Mouse (Mus musculus): Measurements from ENCODE around the gene Hoxa13. TPM values are rescaled to one million over a fixed set of nuclear protein-coding genes. Genes with fewer than 3 reads are reported as not detected.

Hoxa13 gene
- polyA plus RNA-seq (2014; fragmentation: Nextera tagmentation; extraction: Ambion mirVana) = 0.35 and 0.39 TPM in 2 replicates

DNA sequence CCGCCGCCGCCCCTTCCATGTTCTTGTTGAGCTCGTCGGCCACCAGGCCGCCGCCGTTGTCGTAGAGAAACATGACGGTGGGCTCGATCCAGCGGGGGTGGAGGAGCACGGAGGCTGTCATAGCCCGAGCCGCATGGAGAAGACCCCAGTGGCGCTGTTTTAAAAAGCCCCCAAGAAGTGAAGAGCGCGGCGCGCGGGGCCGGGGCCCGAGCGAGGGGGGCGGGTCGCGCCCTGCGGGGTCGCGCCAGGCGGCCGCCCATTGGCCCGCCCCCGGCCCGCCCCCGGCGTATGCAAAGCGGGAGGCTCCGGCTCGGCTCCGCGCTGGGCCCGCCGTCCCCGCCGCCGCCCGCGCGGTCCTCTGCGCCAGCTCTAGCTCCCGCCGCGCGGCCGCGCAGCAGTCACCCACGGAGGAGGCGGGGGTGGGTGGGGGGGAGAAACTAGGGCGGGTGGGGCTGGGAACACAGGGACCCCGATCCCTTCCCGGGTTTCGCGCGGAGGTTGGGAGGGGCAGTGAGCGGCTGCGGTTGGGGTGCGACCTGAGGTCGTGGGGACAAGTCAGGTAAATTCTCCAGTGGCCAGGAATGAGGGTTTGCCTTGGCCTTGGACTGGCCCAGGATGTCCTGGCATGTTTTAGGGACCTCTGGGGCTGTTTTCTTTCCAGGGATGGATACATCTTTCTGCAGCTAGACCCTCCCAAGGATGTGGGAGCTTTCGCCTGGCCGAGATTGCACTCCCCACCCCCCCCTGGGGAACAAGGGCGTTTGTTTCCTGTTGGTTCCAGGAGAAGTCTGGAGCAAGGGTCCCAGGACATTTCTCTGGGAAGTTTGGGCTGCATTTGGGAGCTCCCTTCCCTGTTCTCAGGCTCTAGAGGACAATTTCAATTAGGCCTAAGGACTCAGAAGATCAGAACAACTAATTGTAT, at the start of gene Hoxa13:
Gene Hoxa13 (minus strand): TSS at position 227 of the 922 bp plus-strand sequence.
- peak; percentile 75 for ATAC-seq (replicated peaks; ENCODE audit: low FRiP score, low TSS enrichment, low read depth)
- Histone ChIP-seq H3K4me1 (replicated peaks; ENCODE audit: control insufficient read depth, insufficient read depth, low read length) (peaks cover 11% of the 10 kb centered on the region; the same call in 1 of the 2 replicates), H3K9ac (ENCODE audit: low read length) (peak within 1 kb of the TSS; percentile 30), H3K4me3 (ENCODE audit: low read depth, low read length) (peak within 1 kb of the TSS; percentile 38), H3K9me3 (ENCODE audit: control insufficient read depth, low read length) (no peaks in the 10 kb centered on the region), H3K27ac (ENCODE audit: low read depth) (no peak within 1 kb of the TSS), H3K27me3 (replicated peaks; ENCODE audit: control insufficient read depth, insufficient read depth, low read length) (peaks cover 98% of the 10 kb centered on the region), H3K4me2 (ENCODE audit: low read length) (peak within 1 kb of the TSS; percentile 63), H3K36me3 (ENCODE audit: control insufficient read depth, insufficient read depth, low read length) (no peaks in the 10 kb centered on the region)
- 0% methylated on average over 49 of the region's 72 CpGs for WGBS
- DNase-seq (ENCODE audit: low spot score) = peak; percentile 78

DNA sequence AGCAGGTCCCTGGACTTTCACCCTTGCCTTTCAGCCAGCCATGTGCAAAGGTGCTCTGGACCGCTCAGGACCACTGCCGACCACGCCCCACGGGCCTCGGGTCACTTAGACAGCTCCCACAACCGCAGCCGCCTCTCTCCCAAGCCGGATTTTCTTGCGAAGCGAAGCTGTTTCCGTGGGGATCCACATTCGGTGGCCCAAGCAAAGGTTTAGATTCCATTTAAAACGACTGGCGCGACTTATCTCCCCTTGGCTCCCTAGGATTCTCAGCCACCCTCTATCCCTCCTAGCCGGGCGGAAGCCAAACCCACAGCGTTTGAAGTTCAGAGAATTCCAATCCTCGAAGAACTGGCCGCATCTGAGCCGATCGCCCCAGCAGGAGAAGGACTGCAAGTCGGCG, 49.7 kb upstream of the Hoxa13 start:
- Histone ChIP-seq H3K4me3 (ENCODE audit: low read depth, low read length) (peak overlapping the region; percentile 8; the same call in 1 of the 2 replicates), H3K9me3 (ENCODE audit: control insufficient read depth, low read length) (no peaks in the 10 kb centered on the region), H3K36me3 (ENCODE audit: control insufficient read depth, insufficient read depth, low read length) (no peaks in the 10 kb centered on the region), H3K4me2 (ENCODE audit: low read length) (peak overlapping the region; percentile 24; the same call in 1 of the 2 replicates), H3K9ac (ENCODE audit: low read length) (no peak overlapping the region), H3K4me1 (replicated peaks; ENCODE audit: control insufficient read depth, insufficient read depth, low read length) (0 out of 2 replicates have a peak, but pooled peaks cover 3% of the 10 kb centered on the region), H3K27ac (ENCODE audit: low read depth) (no peak overlapping the region), H3K27me3 (replicated peaks; ENCODE audit: control insufficient read depth, insufficient read depth, low read length) (peaks cover 100% of the 10 kb centered on the region)
- peak; percentile 69 for DNase-seq (ENCODE audit: low spot score)
- 2% methylated on average over 24 of the region's 24 CpGs for WGBS
- no peak for ATAC-seq (replicated peaks; ENCODE audit: low FRiP score, low TSS enrichment, low read depth)

DNA sequence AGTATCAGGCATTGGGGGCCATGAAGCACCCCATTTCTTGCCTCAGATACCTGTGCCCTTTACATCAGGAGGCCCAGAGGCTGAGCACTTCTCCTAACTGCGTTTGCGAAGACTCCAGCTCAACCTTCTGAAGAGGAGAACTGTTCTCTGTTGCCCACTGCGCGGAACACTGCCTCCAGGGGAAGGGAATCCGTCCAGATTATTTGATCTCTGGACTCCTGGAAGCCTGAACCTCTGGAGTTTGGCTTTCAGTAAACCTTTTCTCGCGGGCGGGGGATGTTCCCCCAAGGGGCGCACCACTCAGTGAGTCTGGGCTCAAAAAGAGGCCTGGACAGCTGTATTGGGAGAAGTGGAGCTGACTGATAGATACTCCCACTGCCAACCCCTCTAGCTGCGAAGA, 49.1 kb upstream of the Hoxa13 start:
- Histone ChIP-seq H3K4me1 (replicated peaks; ENCODE audit: control insufficient read depth, insufficient read depth, low read length) (0 out of 2 replicates have a peak, but pooled peaks cover 3% of the 10 kb centered on the region), H3K36me3 (ENCODE audit: control insufficient read depth, insufficient read depth, low read length) (no peaks in the 10 kb centered on the region), H3K4me3 (ENCODE audit: low read depth, low read length) (no peak overlapping the region), H3K27me3 (replicated peaks; ENCODE audit: control insufficient read depth, insufficient read depth, low read length) (peaks cover 98% of the 10 kb centered on the region), H3K9me3 (ENCODE audit: control insufficient read depth, low read length) (no peaks in the 10 kb centered on the region), H3K27ac (ENCODE audit: low read depth) (no peak overlapping the region), H3K4me2 (ENCODE audit: low read length) (no peak overlapping the region), H3K9ac (ENCODE audit: low read length) (no peak overlapping the region)
- ATAC-seq (replicated peaks; ENCODE audit: low FRiP score, low TSS enrichment, low read depth) (no peak), DNase-seq (ENCODE audit: low spot score) (no peak)
- 50% methylated on average over 10 of the region's 10 CpGs for WGBS

DNA sequence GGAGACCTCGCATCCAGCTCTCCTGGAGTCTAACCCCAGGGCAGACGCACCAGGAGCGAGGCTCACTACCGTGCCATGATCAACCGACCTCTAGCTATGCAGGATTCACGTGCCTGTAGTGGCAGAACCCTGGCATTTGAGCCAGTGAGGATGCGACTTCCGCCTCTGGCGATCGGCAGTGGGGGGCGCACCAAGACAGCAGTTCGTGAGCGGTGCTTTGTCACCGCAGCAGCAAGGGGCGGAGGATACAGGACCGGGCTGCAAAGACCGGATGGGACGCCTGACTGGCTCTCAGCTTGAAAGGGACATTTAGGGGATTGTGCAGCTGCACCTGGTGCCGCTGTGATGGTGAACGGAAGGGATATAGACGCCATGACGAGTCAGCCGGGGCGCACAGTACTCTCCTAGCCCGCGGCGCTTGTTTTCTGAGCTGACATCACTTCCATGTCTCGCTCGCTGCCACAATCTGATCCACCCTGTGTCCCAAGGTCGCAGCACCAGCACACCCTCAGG, 45.3 kb upstream of the Hoxa13 start:
- 0 out of 2 replicates have a peak, but pooled peaks cover 3% of the 10 kb centered on the region for H3K4me1 ChIP-seq (replicated peaks; ENCODE audit: control insufficient read depth, insufficient read depth, low read length)
- H3K27ac ChIP-seq (ENCODE audit: low read depth) = no peak overlapping the region
- WGBS = under 1% methylated on average over 30 of the region's 30 CpGs
- H3K9me3 ChIP-seq (ENCODE audit: control insufficient read depth, low read length) = no peaks in the 10 kb centered on the region
- H3K4me2 ChIP-seq (ENCODE audit: low read length) = peak overlapping the region; percentile 80
- no peaks in the 10 kb centered on the region for H3K36me3 ChIP-seq (ENCODE audit: control insufficient read depth, insufficient read depth, low read length)
- peaks cover 62% of the 10 kb centered on the region for H3K27me3 ChIP-seq (replicated peaks; ENCODE audit: control insufficient read depth, insufficient read depth, low read length)
- ATAC-seq (replicated peaks; ENCODE audit: low FRiP score, low TSS enrichment, low read depth) (peak; percentile 72), DNase-seq (ENCODE audit: low spot score) (peak; percentile 81)
- H3K9ac ChIP-seq (ENCODE audit: low read length) = peak overlapping the region; percentile 18; the same call in 1 of the 2 replicates
- peak overlapping the region; percentile 44 for H3K4me3 ChIP-seq (ENCODE audit: low read depth, low read length)

DNA sequence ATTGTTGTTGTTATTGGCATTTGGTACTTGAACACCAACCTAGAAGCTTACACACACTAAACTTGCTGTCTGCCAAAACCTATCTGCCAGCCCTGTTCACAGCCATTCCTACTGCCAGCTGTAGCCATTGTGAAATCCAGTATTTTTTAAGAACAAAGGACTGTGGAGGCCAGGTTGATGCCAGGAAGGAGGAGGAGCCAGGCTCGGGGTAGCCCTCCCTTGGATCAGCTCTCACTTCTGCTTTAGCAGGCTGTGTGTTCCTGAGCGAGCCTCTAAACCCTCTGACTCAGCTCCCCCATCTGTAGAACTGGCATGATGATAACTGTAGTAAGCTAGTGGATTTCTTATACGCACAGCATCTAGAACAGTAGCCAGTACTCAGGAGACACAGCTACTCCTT, 42.7 kb upstream of the Hoxa13 start:
- Histone ChIP-seq H3K36me3 (ENCODE audit: control insufficient read depth, insufficient read depth, low read length) (no peaks in the 10 kb centered on the region), H3K9ac (ENCODE audit: low read length) (no peak overlapping the region), H3K4me1 (replicated peaks; ENCODE audit: control insufficient read depth, insufficient read depth, low read length) (no peaks in the 10 kb centered on the region), H3K27me3 (replicated peaks; ENCODE audit: control insufficient read depth, insufficient read depth, low read length) (peaks cover 36% of the 10 kb centered on the region), H3K4me2 (ENCODE audit: low read length) (no peak overlapping the region), H3K27ac (ENCODE audit: low read depth) (no peak overlapping the region), H3K9me3 (ENCODE audit: control insufficient read depth, low read length) (no peaks in the 10 kb centered on the region), H3K4me3 (ENCODE audit: low read depth, low read length) (no peak overlapping the region)
- no peak for ATAC-seq (replicated peaks; ENCODE audit: low FRiP score, low TSS enrichment, low read depth)
- no peak for DNase-seq (ENCODE audit: low spot score)
- WGBS = 50% methylated on average over 3 of the region's 3 CpGs

DNA sequence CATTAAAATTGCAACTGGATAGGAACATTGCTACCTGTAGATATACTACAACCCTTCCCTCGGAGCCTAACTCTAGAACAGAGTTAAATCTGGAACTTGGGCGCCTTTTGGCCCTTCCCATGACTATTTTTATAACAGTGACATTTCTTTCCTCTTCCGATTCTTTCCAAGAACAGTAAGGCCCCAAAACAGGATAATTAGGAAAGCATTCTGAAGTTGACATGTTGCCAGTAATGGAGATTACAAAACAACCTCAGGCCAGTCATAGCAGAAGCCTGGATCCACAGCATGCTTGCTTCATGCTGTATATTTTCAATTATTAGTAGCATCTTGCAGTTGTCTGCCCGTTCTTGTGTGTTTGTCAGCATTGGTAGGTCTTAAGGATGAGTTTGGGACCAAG, 40.1 kb upstream of the Hoxa13 start:
- ATAC-seq (replicated peaks; ENCODE audit: low FRiP score, low TSS enrichment, low read depth) (no peak), DNase-seq (ENCODE audit: low spot score) (no peak)
- Histone ChIP-seq H3K9me3 (ENCODE audit: control insufficient read depth, low read length) (no peaks in the 10 kb centered on the region), H3K36me3 (ENCODE audit: control insufficient read depth, insufficient read depth, low read length) (no peaks in the 10 kb centered on the region), H3K4me1 (replicated peaks; ENCODE audit: control insufficient read depth, insufficient read depth, low read length) (no peaks in the 10 kb centered on the region), H3K4me2 (ENCODE audit: low read length) (no peak overlapping the region), H3K4me3 (ENCODE audit: low read depth, low read length) (no peak overlapping the region), H3K27ac (ENCODE audit: low read depth) (no peak overlapping the region), H3K9ac (ENCODE audit: low read length) (no peak overlapping the region), H3K27me3 (replicated peaks; ENCODE audit: control insufficient read depth, insufficient read depth, low read length) (peaks cover 13% of the 10 kb centered on the region)
- 77% methylated on average over 4 of the region's 4 CpGs for WGBS

DNA sequence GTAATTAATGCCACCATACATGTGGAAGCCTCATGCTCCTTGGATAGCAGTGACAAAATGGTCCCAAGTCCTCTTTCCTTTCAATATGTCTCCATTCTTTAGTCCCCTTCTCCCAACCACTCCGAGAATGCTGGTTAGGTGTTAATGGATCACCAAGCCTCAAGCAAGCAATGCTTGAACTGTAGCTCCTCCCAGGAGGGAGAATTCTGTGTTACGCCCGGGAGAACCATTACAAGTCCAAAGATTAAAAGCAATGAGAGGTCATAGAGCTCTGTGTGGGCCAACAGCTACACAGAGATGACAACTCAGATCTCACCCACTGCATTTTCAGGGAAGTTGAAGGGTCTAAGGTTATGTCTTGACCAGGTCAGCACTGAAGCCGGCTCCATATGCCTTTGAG, 37.8 kb upstream of the Hoxa13 start:
- WGBS = 74% methylated on average over 4 of the region's 4 CpGs
- no peak overlapping the region for H3K27ac ChIP-seq (ENCODE audit: low read depth)

DNA sequence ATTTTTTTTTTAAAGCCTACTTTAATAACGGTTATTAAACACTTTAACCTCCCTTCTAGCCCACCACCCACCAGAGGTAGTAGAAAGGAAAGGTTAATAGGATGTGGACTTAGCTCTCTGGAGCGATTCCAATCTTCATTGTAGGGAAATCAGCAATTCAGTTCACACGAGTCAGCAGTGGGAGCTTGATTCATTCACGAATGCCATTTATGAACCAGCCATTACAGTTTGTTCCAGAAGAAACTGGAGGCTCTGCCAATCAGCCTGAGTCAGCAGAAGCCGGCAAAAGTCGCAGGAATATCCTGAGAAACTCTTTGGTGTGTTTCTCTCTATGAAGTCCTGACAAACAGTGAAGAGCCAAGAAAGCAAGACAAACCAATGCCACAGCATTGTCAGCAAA, 33.9 kb upstream of the Hoxa13 start:
- WGBS = 80% methylated on average over 6 of the region's 6 CpGs
- H3K27me3 ChIP-seq (replicated peaks; ENCODE audit: control insufficient read depth, insufficient read depth, low read length) = peaks cover 47% of the 10 kb centered on the region
- ATAC-seq (replicated peaks; ENCODE audit: low FRiP score, low TSS enrichment, low read depth) = no peak

More for the DNA sequence above, 37.8 kb upstream of the Hoxa13 start:
- DNase-seq (ENCODE audit: low spot score) (no peak), ATAC-seq (replicated peaks; ENCODE audit: low FRiP score, low TSS enrichment, low read depth) (no peak)
- H3K4me2 ChIP-seq (ENCODE audit: low read length) = no peak overlapping the region
- H3K27me3 ChIP-seq (replicated peaks; ENCODE audit: control insufficient read depth, insufficient read depth, low read length) = peaks cover 10% of the 10 kb centered on the region
- no peaks in the 10 kb centered on the region for H3K9me3 ChIP-seq (ENCODE audit: control insufficient read depth, low read length)
- H3K4me1 ChIP-seq (replicated peaks; ENCODE audit: control insufficient read depth, insufficient read depth, low read length) = no peaks in the 10 kb centered on the region
- no peak overlapping the region for H3K4me3 ChIP-seq (ENCODE audit: low read depth, low read length)
- H3K36me3 ChIP-seq (ENCODE audit: control insufficient read depth, insufficient read depth, low read length) = no peaks in the 10 kb centered on the region
- H3K9ac ChIP-seq (ENCODE audit: low read length) = no peak overlapping the region

More for the DNA sequence above, 33.9 kb upstream of the Hoxa13 start:
- no peak overlapping the region for H3K27ac ChIP-seq (ENCODE audit: low read depth)
- H3K36me3 ChIP-seq (ENCODE audit: control insufficient read depth, insufficient read depth, low read length) = no peaks in the 10 kb centered on the region
- no peak overlapping the region for H3K4me2 ChIP-seq (ENCODE audit: low read length)
- H3K4me1 ChIP-seq (replicated peaks; ENCODE audit: control insufficient read depth, insufficient read depth, low read length) = peaks cover 5% of the 10 kb centered on the region
- no peak overlapping the region for H3K4me3 ChIP-seq (ENCODE audit: low read depth, low read length)
- no peak overlapping the region for H3K9ac ChIP-seq (ENCODE audit: low read length)
- DNase-seq (ENCODE audit: low spot score) = no peak
- no peaks in the 10 kb centered on the region for H3K9me3 ChIP-seq (ENCODE audit: control insufficient read depth, low read length)
